Mouse (Mus musculus): Measurements from ENCODE around the gene Ccdc69.

- TF ChIP-seq POLR2A (IDR thresholded peaks at IDR 0.05; ENCODE audit: low read depth, low read length), result no peak
- no peak for TF ChIP-seq CTCF (conservative IDR thresholded peaks at IDR 0.05; ENCODE audit: insufficient read depth, insufficient read length, low read depth, low read length)
Measured at GRCm38 (mm10) chr11:55023583-55023982, 54.3 kb downstream of the Ccdc69 start.

Data from kidney, adult 2 months (tissue).